In the genomic region with DNA sequence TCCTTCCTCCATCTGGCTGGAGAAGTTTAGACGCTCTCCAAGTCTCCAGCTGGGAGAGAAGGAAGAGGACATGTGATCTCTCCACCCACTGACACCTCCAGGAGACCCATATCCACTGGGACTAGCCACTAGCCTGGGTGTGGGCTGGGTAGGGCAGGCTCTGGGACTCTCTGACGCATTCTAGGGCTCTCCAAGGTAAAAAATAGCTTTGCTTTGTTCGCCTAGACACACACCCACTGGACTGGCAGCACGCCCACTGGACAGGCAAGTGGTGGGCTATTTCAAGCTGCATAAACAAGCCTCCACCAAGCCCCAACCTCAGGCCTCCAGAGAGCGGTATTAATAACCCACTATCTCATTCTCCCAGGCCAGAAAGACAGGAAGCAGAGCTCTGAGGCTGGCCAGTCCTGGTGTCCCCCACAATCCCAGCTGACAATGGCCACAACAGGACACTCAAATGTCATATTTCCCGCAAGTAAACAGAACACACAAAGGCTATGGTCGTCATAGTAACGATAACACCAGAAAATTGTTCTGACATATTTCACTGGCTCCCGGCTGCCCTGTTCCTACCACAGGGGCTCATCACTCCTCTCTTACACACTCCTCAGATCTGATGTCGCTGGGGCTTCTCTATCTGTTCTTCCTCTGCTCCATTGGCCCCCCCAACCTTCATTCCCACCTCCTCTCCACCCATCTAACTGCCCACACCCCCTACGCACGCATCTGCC, we compare ENCODE assay signal across 8 mouse cellular contexts. TPM values are rescaled to one million over a fixed set of nuclear protein-coding genes. Genes with fewer than 3 reads are reported as not detected.
DNase-seq lines count a peak whose midpoint lies in the region; ATAC-seq lines count a peak whose summit lies in the region.

No protein-coding gene starts in this region.

- peak; percentile 49 to 50 for DNase-seq in cerebellum, postnatal 10 days
- DNase-seq in cerebellum, adult 9-11 months, result no peak
- DNase-seq in adrenal gland, postnatal 25 days, result peak; percentile 43
- DNase-seq in heart, adult 11 months, result peak; percentile 100
- peak; percentile 74 to 84 for DNase-seq in right cerebral cortex, postnatal 36 days (ENCODE audit: low spot score in 2 of 2)
- no peak for DNase-seq in cerebellum, adult 9-10 months

- peak overlapping the region; percentile 62; the same call in 1 of the 2 replicates for H3K27ac ChIP-seq in kidney, embryonic 14.5 days (ENCODE audit: low read depth, low read length)
- H3K27ac ChIP-seq in liver, embryonic 15.5 days (replicated peaks), result no peak overlapping the region

- no peaks in the 10 kb centered on the region for H3K36me3 ChIP-seq in kidney, embryonic 14.5 days (ENCODE audit: control insufficient read depth, insufficient read depth, low read length)
- no peaks in the 10 kb centered on the region for H3K36me3 ChIP-seq in liver, embryonic 15.5 days (replicated peaks)

- H3K4me3 ChIP-seq in kidney, embryonic 14.5 days (ENCODE audit: low read length), result no peak overlapping the region
- no peak overlapping the region for H3K4me3 ChIP-seq in liver, embryonic 15.5 days (replicated peaks)

- peak; percentile 70 for ATAC-seq in kidney, embryonic 14.5 days (ENCODE audit: low FRiP score, low TSS enrichment)
- ATAC-seq in liver, embryonic 15.5 days (ENCODE audit: insufficient read depth), result peak; percentile 56

- 72% methylated on average over 12 of the region's 12 CpGs for WGBS in kidney, embryonic 14.5 days
- WGBS in liver, embryonic 15.5 days (ENCODE audit: insufficient replicate concordance), result 30% methylated on average over 12 of the region's 12 CpGs

- no peaks in the 10 kb centered on the region for H3K4me1 ChIP-seq in kidney, embryonic 14.5 days (ENCODE audit: control insufficient read depth, insufficient read depth, low read length)
- H3K4me1 ChIP-seq in liver, embryonic 15.5 days (replicated peaks), result no peaks in the 10 kb centered on the region

- no peak overlapping the region for H3K9ac ChIP-seq in kidney, embryonic 14.5 days (ENCODE audit: low read depth, low read length)
- H3K9ac ChIP-seq in liver, embryonic 15.5 days, result no peak overlapping the region

- H3K9me3 ChIP-seq in kidney, embryonic 14.5 days (ENCODE audit: control insufficient read depth, low read length), result no peaks in the 10 kb centered on the region
- H3K9me3 ChIP-seq in liver, embryonic 15.5 days (replicated peaks), result no peaks in the 10 kb centered on the region

- H3K4me2 ChIP-seq in kidney, embryonic 14.5 days (replicated peaks; ENCODE audit: low read depth, low read length), result no peak overlapping the region
- H3K4me2 ChIP-seq in liver, embryonic 15.5 days, result no peak overlapping the region

- no peaks in the 10 kb centered on the region for H3K27me3 ChIP-seq in kidney, embryonic 14.5 days (ENCODE audit: control insufficient read depth, insufficient read depth, low read length)
- H3K27me3 ChIP-seq in liver, embryonic 15.5 days, result no peaks in the 10 kb centered on the region

RNA-seq across cellular contexts. Expression of a gene that starts 14.3 kb away (rescaled TPM):
- total RNA-seq in adrenal gland, postnatal 25 days (2021), result 33.7 and 44.9 TPM in 2 replicates
- polyA plus RNA-seq in kidney, embryonic 14.5 days (2014; fragmentation: Nextera tagmentation; extraction: Ambion mirVana), result 3.2 and 3.7 TPM in 2 replicates
- 0.06 TPM in 1 of 2 replicates, not detected in the other for polyA plus RNA-seq in liver, embryonic 15.5 days (2015; fragmentation: Nextera tagmentation; extraction: Ambion mirVana)

RNA-seq across cellular contexts. Expression of a gene that starts 57.2 kb away (rescaled TPM):
- not detected in 2 replicates for total RNA-seq in adrenal gland, postnatal 25 days (2021)
- 0.31 and 0.56 TPM in 2 replicates for polyA plus RNA-seq in kidney, embryonic 14.5 days (2014; fragmentation: Nextera tagmentation; extraction: Ambion mirVana)
- 1.6 and 2.1 TPM in 2 replicates for polyA plus RNA-seq in liver, embryonic 15.5 days (2015; fragmentation: Nextera tagmentation; extraction: Ambion mirVana)

Comparison
In these comparisons a context has a peak if more than half of its experiments do, and no peak if none do; other contexts are left out.
1. DNase-seq: peak in cerebellum, postnatal 10 days (2 of 2), adrenal gland, postnatal 25 days (single experiment), heart, adult 11 months (single experiment) and right cerebral cortex, postnatal 36 days (2 of 2); none in cerebellum, adult 9-11 months (single experiment) and cerebellum, adult 9-10 months (single experiment).